Mouse (Mus musculus): ENCODE data around the gene Dvl3. TPM values are rescaled to one million over a fixed set of nuclear protein-coding genes. Genes with fewer than 3 reads are reported as not detected.
"Not testable (repeated sequence)": the region's sequence is repeated elsewhere in the genome, so short reads cannot be mapped to it uniquely, and the experiment has no call there.

Gene Dvl3
- polyA plus RNA-seq, 1 experiment = 60.2 TPM

DNA sequence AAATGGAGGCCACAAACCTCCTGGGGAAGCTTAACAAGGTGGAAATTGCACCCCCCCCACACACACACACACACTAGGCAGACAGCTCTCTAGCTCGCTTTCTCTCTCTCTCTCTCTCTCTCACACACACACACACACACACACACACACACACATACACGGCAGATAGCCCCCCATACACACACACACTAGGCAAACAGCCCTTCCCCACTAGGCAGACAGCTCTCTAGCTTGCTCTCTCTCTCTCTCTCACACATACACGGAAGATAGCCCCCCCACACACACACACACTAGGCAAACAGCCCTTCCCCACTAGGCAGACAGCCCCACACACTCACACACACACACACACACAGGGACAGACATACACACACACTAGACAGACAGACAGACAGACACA lies 39.5 kb upstream of the Dvl3 start:
- H3K27me3 ChIP-seq (ENCODE audit: control insufficient read depth, insufficient read depth, low read length) = no peaks in the 10 kb centered on the region
- no peak for TF ChIP-seq POLR2A (IDR thresholded peaks at IDR 0.05; ENCODE audit: borderline replicate concordance, insufficient read depth, low read length)
- TF ChIP-seq CTCF (IDR thresholded peaks at IDR 0.05; ENCODE audit: borderline replicate concordance, insufficient read depth, low read depth, low read length) = no peak
- no peaks in the 10 kb centered on the region for H3K4me1 ChIP-seq (ENCODE audit: control insufficient read depth, insufficient read depth, low read length)
- H3K27ac ChIP-seq (ENCODE audit: insufficient read depth, low read length) = no peak overlapping the region
- DNase-seq = no peak
- H3K4me3 ChIP-seq (replicated peaks; ENCODE audit: insufficient read depth, low read depth, low read length) = no peak overlapping the region
- WGBS = 61% methylated on average over 3 of the region's 3 CpGs

DNA sequence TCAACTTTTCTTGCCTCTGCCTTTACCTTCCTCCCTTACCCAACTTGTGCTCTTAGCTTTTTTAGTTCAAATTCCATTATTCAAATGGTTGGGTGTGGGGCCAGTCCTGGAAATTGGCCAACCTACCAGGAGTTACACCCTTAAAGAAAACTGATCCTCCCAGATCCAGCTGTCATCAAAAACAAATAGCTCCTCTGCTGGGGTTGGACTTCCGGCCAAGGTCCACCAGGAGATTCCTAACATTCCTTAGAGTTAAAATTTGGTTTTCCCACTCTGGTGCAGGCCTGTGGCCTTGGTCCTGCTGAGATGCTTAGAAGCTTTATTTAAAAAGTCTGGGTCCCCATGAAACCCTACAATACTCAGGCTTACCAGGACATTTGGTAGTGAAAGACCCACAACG lies 38.3 kb upstream of the Dvl3 start:
- TF ChIP-seq CTCF (IDR thresholded peaks at IDR 0.05; ENCODE audit: borderline replicate concordance, insufficient read depth, low read depth, low read length) = no peak
- TF ChIP-seq POLR2A (IDR thresholded peaks at IDR 0.05; ENCODE audit: borderline replicate concordance, insufficient read depth, low read length) = no peak
- H3K27ac ChIP-seq (ENCODE audit: insufficient read depth, low read length) = no peak overlapping the region
- WGBS = 72% methylated on average over 2 of the region's 2 CpGs
- DNase-seq = no peak
- no peak overlapping the region for H3K4me3 ChIP-seq (replicated peaks; ENCODE audit: insufficient read depth, low read depth, low read length)
- H3K27me3 ChIP-seq (ENCODE audit: control insufficient read depth, insufficient read depth, low read length) = no peaks in the 10 kb centered on the region
- no peaks in the 10 kb centered on the region for H3K4me1 ChIP-seq (ENCODE audit: control insufficient read depth, insufficient read depth, low read length)

DNA sequence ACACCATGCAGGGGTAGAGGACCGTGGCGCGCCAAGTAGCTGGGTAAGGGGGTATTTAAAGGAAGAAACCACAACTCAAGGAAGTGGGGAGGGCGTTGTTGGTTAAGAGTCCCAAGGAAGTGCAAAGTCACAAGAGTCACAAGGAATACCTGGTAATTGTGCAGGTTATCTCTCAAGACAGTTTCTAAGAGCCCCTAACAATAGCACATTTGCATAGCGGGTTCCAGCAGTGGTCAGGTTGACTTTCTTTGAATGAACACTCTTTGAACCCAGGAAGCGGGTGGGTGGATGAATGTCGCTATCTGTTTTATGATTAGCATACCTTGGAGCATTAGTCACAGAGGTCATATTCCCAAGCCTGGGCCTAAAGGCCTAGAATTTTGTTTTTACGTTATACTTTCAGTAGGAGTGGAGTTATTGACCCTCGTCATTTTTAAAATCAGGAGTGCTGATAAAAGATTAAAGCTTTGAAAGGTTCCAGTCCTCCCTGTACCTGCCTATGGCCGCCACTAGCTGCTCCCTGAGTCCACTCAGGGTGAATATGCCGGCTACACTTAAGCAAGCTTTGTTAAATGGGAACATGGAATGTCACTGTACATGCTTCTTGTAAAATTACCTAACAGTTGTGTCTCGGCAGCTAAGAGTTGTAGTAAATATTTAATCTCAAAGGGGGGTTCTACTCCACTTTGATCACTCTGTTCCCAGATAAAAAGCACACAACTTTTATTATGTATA lies 37.6 kb upstream of the Dvl3 start:
- not testable (repeated sequence) for H3K27me3 ChIP-seq (ENCODE audit: control insufficient read depth, insufficient read depth, low read length); H3K27ac ChIP-seq (ENCODE audit: insufficient read depth, low read length); DNase-seq; H3K4me3 ChIP-seq (replicated peaks; ENCODE audit: insufficient read depth, low read depth, low read length); H3K4me1 ChIP-seq (ENCODE audit: control insufficient read depth, insufficient read depth, low read length)
- WGBS = 92% methylated on average over 12 of the region's 12 CpGs

DNA sequence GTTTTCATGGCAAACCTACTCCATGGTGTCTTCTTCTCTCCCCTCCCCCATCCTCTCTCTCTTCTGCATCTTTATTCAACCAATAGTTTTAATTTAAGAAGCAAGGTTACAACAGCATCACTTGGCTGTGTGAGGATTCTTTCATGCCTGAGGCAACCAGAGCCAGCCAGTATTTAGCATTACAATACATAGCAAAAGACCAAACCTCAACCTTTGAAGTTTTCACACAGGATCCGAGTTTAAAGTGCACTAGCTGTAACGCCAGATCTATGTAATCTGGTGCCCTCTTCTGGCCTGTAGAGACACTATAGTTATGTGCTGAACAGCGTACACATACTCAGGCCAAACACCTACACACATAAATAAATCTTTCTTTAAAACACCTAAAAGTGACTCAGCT lies 36.7 kb upstream of the Dvl3 start:
- no peak for DNase-seq
- no peaks in the 10 kb centered on the region for H3K27me3 ChIP-seq (ENCODE audit: control insufficient read depth, insufficient read depth, low read length)
- 27% methylated on average over 3 of the region's 3 CpGs for WGBS

DNA sequence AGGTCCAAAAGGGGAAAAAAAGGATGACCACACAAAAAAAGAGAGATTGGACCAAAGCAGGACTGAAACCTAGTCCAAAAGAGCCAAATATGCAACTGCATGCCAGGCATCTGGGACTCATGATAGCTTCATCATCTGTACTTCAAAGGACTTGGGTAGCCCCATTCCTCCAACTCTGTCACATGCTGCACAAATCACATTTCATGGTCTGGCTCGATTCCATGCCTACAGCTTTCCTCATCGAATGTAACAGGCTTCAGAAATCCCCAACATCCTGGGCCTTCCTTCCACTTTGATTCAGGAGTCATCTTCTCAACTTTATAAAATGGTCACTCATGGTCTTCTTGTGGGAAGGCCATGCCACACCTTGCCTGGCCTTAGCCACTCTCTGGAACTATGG lies 35.0 kb upstream of the Dvl3 start:
- H3K4me3 ChIP-seq (replicated peaks; ENCODE audit: insufficient read depth, low read depth, low read length) = no peak overlapping the region
- 29% methylated on average over 2 of the region's 2 CpGs for WGBS
- no peak overlapping the region for H3K27ac ChIP-seq (ENCODE audit: insufficient read depth, low read length)
- no peaks in the 10 kb centered on the region for H3K4me1 ChIP-seq (ENCODE audit: control insufficient read depth, insufficient read depth, low read length)
- no peak for TF ChIP-seq POLR2A (IDR thresholded peaks at IDR 0.05; ENCODE audit: borderline replicate concordance, insufficient read depth, low read length)
- no peak for TF ChIP-seq CTCF (IDR thresholded peaks at IDR 0.05; ENCODE audit: borderline replicate concordance, insufficient read depth, low read depth, low read length)
- no peaks in the 10 kb centered on the region for H3K27me3 ChIP-seq (ENCODE audit: control insufficient read depth, insufficient read depth, low read length)
- no peak for DNase-seq

More for the DNA sequence above, 36.7 kb upstream of the Dvl3 start:
- Histone ChIP-seq H3K27ac (ENCODE audit: insufficient read depth, low read length) (no peak overlapping the region), H3K4me3 (replicated peaks; ENCODE audit: insufficient read depth, low read depth, low read length) (no peak overlapping the region), H3K4me1 (ENCODE audit: control insufficient read depth, insufficient read depth, low read length) (no peaks in the 10 kb centered on the region)
- TF ChIP-seq CTCF (IDR thresholded peaks at IDR 0.05; ENCODE audit: borderline replicate concordance, insufficient read depth, low read depth, low read length) (0 out of 2 replicates have a peak, but pooled peaks have one; percentile 12), POLR2A (IDR thresholded peaks at IDR 0.05; ENCODE audit: borderline replicate concordance, insufficient read depth, low read length) (no peak)

DNA sequence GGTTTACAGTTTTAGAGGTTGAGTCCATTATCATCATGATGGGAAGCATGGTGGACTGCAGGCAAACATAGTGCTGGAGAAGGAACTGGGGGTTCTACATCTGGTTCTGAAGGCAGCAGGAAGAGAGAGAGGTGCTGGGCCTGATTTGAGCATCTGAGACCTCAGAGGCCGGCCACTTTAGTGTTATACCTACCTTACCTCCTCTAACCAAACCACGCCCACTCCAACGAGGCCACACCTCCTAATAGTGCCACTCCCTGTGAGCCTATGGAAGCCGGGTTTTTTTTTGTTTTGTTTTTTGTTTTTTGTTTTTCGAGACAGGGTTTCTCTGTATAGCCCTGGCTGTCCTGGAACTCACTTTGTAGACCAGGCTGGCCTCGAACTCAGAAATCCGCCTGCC lies 33.1 kb upstream of the Dvl3 start:
- not testable (repeated sequence) for DNase-seq; H3K27me3 ChIP-seq (ENCODE audit: control insufficient read depth, insufficient read depth, low read length); H3K4me3 ChIP-seq (replicated peaks; ENCODE audit: insufficient read depth, low read depth, low read length); H3K27ac ChIP-seq (ENCODE audit: insufficient read depth, low read length); H3K4me1 ChIP-seq (ENCODE audit: control insufficient read depth, insufficient read depth, low read length)
- WGBS = 87% methylated on average over 7 of the region's 7 CpGs

DNA sequence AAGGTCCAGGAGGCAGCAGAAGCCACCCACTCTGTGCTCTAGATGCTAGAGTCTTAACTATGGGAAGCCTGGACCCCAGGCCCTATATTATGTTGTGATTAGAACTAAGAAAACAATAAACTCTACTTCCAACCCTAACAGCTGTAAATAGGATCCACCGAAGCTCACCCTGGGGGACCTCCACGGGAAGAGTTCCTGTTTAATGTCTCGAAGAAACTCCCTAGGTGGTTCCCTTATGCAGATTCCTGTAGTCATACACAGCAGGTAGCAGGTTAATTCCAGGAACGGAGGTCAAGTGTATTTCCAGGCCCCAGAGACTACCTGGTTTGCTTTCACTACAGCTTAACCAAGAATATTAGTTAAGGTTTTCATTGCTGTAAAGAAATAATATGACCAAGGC lies 31.7 kb upstream of the Dvl3 start:
- Histone ChIP-seq H3K4me3 (replicated peaks; ENCODE audit: insufficient read depth, low read depth, low read length) (no peak overlapping the region), H3K27me3 (ENCODE audit: control insufficient read depth, insufficient read depth, low read length) (no peaks in the 10 kb centered on the region), H3K27ac (ENCODE audit: insufficient read depth, low read length) (no peak overlapping the region), H3K4me1 (ENCODE audit: control insufficient read depth, insufficient read depth, low read length) (no peaks in the 10 kb centered on the region)
- DNase-seq = no peak
- 39% methylated on average over 4 of the region's 4 CpGs for WGBS
- TF ChIP-seq CTCF (IDR thresholded peaks at IDR 0.05; ENCODE audit: borderline replicate concordance, insufficient read depth, low read depth, low read length) = no peak
- TF ChIP-seq POLR2A (IDR thresholded peaks at IDR 0.05; ENCODE audit: borderline replicate concordance, insufficient read depth, low read length) = no peak

DNA sequence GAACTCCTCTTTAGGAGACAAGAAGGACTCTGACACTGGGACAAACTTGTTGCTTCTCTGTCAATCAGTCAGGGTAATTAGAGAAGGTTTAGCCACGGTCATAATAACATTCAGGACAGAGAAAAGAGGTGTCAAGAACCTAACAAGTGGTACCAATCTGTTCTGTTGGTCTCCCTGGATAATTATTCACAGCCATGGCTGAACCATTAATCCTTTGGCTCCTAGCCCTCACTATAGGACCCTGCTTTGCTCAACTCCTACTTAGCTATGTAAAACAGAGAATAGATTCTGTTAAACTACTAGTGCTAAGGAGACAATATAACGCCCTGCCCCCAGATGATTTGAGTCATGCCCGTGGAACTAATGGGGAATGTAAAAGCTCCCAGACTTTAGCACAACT lies 30.7 kb upstream of the Dvl3 start:
- TF ChIP-seq POLR2A (IDR thresholded peaks at IDR 0.05; ENCODE audit: borderline replicate concordance, insufficient read depth, low read length) (no peak), CTCF (IDR thresholded peaks at IDR 0.05; ENCODE audit: borderline replicate concordance, insufficient read depth, low read depth, low read length) (no peak)
- no peak overlapping the region for H3K27ac ChIP-seq (ENCODE audit: insufficient read depth, low read length)
- no peak overlapping the region for H3K4me3 ChIP-seq (replicated peaks; ENCODE audit: insufficient read depth, low read depth, low read length)
- no peak for DNase-seq
- H3K4me1 ChIP-seq (ENCODE audit: control insufficient read depth, insufficient read depth, low read length) = no peaks in the 10 kb centered on the region
- no peaks in the 10 kb centered on the region for H3K27me3 ChIP-seq (ENCODE audit: control insufficient read depth, insufficient read depth, low read length)
- 41% methylated on average over 3 of the region's 3 CpGs for WGBS
